Mouse (Mus musculus) frontal cortex, adult 2 months (tissue): ENCODE data around the gene Ces5a. TPM values are rescaled to one million over a fixed set of nuclear protein-coding genes. Genes with fewer than 3 reads are reported as not detected.

Experiments used
- polyA plus RNA-seq: library from polyadenylated mRNA; depleted of rRNA; stranded (reverse); fragments of >200 nt; gene quantifications from 2 replicates; pipeline ENCODE4 v1.2.3, GENCODE M21; 2012; rRNA removed

Gene Ces5a
- polyA plus RNA-seq, 1 experiment: 1.9 TPM

Other genes with a start within 250 kb of the Ces5a start
- not detected in 2 replicates for gene Ces1g, start 198.5 kb downstream of the Ces5a start, polyA plus RNA-seq
- not detected in 2 replicates for gene Ces1h, start 156.1 kb downstream of the Ces5a start, polyA plus RNA-seq